Mouse (Mus musculus): ENCODE measurements around the gene Mup5. TPM values are rescaled to one million over a fixed set of nuclear protein-coding genes. Genes with fewer than 3 reads are reported as not detected.
"Not testable (repeated sequence)": the region's sequence is repeated elsewhere in the genome, so short reads cannot be mapped to it uniquely, and the experiment has no call there.

Mup5 gene
- total and polyA plus RNA-seq, 3 experiments: not detected

DNA sequence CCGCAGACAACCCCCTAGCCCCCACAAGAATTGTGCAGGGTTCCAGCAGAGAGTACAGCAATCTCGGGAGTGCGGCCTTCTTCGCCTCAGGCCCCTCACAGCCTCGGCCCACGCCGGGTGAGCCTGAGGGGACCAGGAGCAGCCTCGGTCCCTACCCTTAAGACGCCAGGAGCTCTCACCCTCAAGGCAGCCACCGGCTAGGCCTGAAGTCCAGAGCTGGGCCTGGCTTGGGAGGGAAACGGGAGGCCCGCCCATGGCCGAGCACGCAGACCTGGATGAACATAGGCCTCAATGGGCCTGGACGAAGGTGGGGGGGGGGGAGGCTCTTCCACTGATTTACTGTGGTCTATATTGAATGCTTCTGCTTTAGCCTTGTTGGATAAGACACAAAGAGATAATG lies 11.8 kb downstream of the Mup5 start:
- no peak for DNase-seq (ENCODE audit: extremely low read depth)
- Histone ChIP-seq H3K4me2 (ENCODE audit: insufficient read depth, low read depth, poor library complexity, severe bottlenecking) (no peak overlapping the region), H3K9ac (ENCODE audit: insufficient read depth, low read depth) (no peak overlapping the region), H3K79me2 (replicated peaks; ENCODE audit: control insufficient read depth, extremely low read depth, insufficient read depth, poor library complexity, severe bottlenecking) (no peaks in the 10 kb centered on the region), H3K4me3 (replicated peaks in 1 of 3; ENCODE audit: low read depth in 2 of 3, low read length in 2 of 3, poor library complexity in 1 of 3) (peak overlapping the region in 1 of 3 experiments; percentile 3), H3K9me3 (replicated peaks; ENCODE audit: low read length) (peaks cover 10% of the 10 kb centered on the region), H3K36me3 (replicated peaks in 1 of 2; ENCODE audit: control insufficient read depth in 1 of 2, insufficient read depth in 1 of 2, low read length in 1 of 2) (no peaks in the 10 kb centered on the region), H3K4me1 (ENCODE audit: control insufficient read depth in 1 of 2, insufficient read depth in 2 of 2) (no peaks in the 10 kb centered on the region), H3K27ac (ENCODE audit: insufficient read depth, low read depth) (no peak overlapping the region), H3K27me3 (replicated peaks) (no peaks in the 10 kb centered on the region)
- TF ChIP-seq RAD21 (IDR thresholded peaks at IDR 0.05; ENCODE audit: low read depth, low read length) (no peak), NRF1 (IDR thresholded peaks at IDR 0.05; ENCODE audit: low read depth, low read length) (no peak), KAT2A (IDR thresholded peaks at IDR 0.05; ENCODE audit: insufficient replicate concordance, low read length) (no peak), ELF1 (IDR thresholded peaks at IDR 0.05; ENCODE audit: low read depth, low read length) (no peak), JUND (conservative IDR thresholded peaks at IDR 0.05; ENCODE audit: low read depth, low read length) (no peak), SMC3 (IDR thresholded peaks at IDR 0.05; ENCODE audit: low read depth, low read length) (no peak), BHLHE40 (IDR thresholded peaks at IDR 0.05; ENCODE audit: low read depth, low read length) (no peak), MYC (IDR thresholded peaks at IDR 0.05; ENCODE audit: low read depth, low read length) (no peak), IRF4 (IDR thresholded peaks at IDR 0.05; ENCODE audit: low read depth, low read length) (no peak), UBTF (IDR thresholded peaks at IDR 0.05; ENCODE audit: low read depth, low read length) (no peak), TCF12 (IDR thresholded peaks at IDR 0.05; ENCODE audit: low read depth, low read length) (no peak), JUN (IDR thresholded peaks at IDR 0.05; ENCODE audit: insufficient read depth, low read depth, low read length) (no peak), GABPA (IDR thresholded peaks at IDR 0.05; ENCODE audit: insufficient replicate concordance, low read depth, low read length) (no peak), USF1 (IDR thresholded peaks at IDR 0.05; ENCODE audit: low read depth, low read length) (no peak), HCFC1 (IDR thresholded peaks at IDR 0.05; ENCODE audit: low read depth, low read length) (no peak), MAFK (IDR thresholded peaks at IDR 0.05; ENCODE audit: insufficient replicate concordance, low read length) (no peak), MXI1 (IDR thresholded peaks at IDR 0.05; ENCODE audit: low read depth, low read length) (no peak), CHD2 (IDR thresholded peaks at IDR 0.05; ENCODE audit: low read length) (no peak), CTCF (conservative IDR thresholded peaks at IDR 0.05 in 1 of 2, IDR thresholded peaks at IDR 0.05 in 1 of 2; ENCODE audit: low read depth in 2 of 2, low read length in 2 of 2) (no peak)
- dilution Hi-C loops (cut with MboI; ENCODE audit: extremely low pct_ligation_motif_present, extremely low pct_unique_long_range_greater_than_20kb, low sequenced_read_pairs) (no loop called here), in situ Hi-C loops (cut with MboI; ENCODE audit: low pct_ligation_motif_present, low pct_unique_long_range_greater_than_20kb, low sequenced_read_pairs) (no loop called here)

DNA sequence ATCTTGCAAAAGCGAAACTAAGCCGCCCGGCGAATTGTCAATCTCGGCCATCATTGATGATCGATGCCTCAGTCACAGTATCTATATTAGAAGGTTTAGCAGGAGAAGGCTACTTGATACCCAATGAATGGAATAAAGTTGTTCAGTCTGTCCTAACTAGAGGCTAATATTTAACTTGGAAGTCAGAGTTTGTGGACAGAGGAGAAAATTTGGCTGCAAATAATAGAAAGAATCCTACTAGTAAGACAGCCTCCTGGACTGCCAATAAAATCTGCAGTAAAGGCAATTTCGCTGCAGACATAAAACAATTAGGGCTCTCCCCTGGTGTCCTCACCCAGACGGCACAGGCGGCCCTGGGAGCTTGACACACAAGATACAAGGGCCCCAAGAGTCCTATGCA lies 12.5 kb downstream of the Mup5 start:
- H3K79me2 ChIP-seq (replicated peaks; ENCODE audit: control insufficient read depth, extremely low read depth, insufficient read depth, poor library complexity, severe bottlenecking); H3K27me3 ChIP-seq (replicated peaks); H3K4me3 ChIP-seq (replicated peaks in 1 of 3; ENCODE audit: low read depth in 2 of 3, low read length in 2 of 3, poor library complexity in 1 of 3); H3K9me3 ChIP-seq (replicated peaks; ENCODE audit: low read length); H3K4me2 ChIP-seq (ENCODE audit: insufficient read depth, low read depth, poor library complexity, severe bottlenecking); dilution Hi-C loops (cut with MboI; ENCODE audit: extremely low pct_ligation_motif_present, extremely low pct_unique_long_range_greater_than_20kb, low sequenced_read_pairs); H3K36me3 ChIP-seq (replicated peaks in 1 of 2; ENCODE audit: control insufficient read depth in 1 of 2, insufficient read depth in 1 of 2, low read length in 1 of 2); H3K27ac ChIP-seq (ENCODE audit: insufficient read depth, low read depth); H3K4me1 ChIP-seq (ENCODE audit: control insufficient read depth in 1 of 2, insufficient read depth in 2 of 2); DNase-seq (ENCODE audit: extremely low read depth); in situ Hi-C loops (cut with MboI; ENCODE audit: low pct_ligation_motif_present, low pct_unique_long_range_greater_than_20kb, low sequenced_read_pairs); H3K9ac ChIP-seq (ENCODE audit: insufficient read depth, low read depth): not testable (repeated sequence)
